Mouse (Mus musculus): ENCODE data around the gene Cdhr4. TPM values are rescaled to one million over a fixed set of nuclear protein-coding genes. Genes with fewer than 3 reads are reported as not detected.

Gene Cdhr4
- polyA plus RNA-seq, 1 experiment from 2014 or later: 1.3 TPM

- no peaks in the 10 kb centered on the region for H3K27me3 ChIP-seq (ENCODE audit: control insufficient read depth, insufficient read depth, low read length)
- H3K9ac ChIP-seq (ENCODE audit: low read length): peak overlapping the region; percentile 48
- peak overlapping the region; percentile 29 for H3K4me3 ChIP-seq (ENCODE audit: low read depth, low read length)
- no peak for TF ChIP-seq EP300 (optimal IDR thresholded peaks at IDR 0.05)
- H3K27ac ChIP-seq (replicated peaks): peak overlapping the region; percentile 97
- 30% methylated on average over 7 of the region's 7 CpGs for WGBS
- peaks cover 4% of the 10 kb centered on the region; the same call in 1 of the 2 replicates for H3K36me3 ChIP-seq (ENCODE audit: control insufficient read depth, insufficient read depth, low read length)
- peak overlapping the region; percentile 80 for H3K4me2 ChIP-seq (replicated peaks; ENCODE audit: low read depth)
- peak; percentile 31 for DNase-seq (ENCODE audit: low spot score)
- no peaks in the 10 kb centered on the region for H3K9me3 ChIP-seq (ENCODE audit: control insufficient read depth, low read length)
- ATAC-seq (ENCODE audit: low FRiP score, low TSS enrichment): no peak
- H3K4me1 ChIP-seq (replicated peaks; ENCODE audit: control insufficient read depth, insufficient read depth): peaks cover 9% of the 10 kb centered on the region
Observed at GRCm38 (mm10) chr9:107981684-107982605, 10.4 kb upstream of the Cdhr4 start.

- H3K9ac ChIP-seq (ENCODE audit: low read length): peak within 1 kb of the TSS; percentile 74
- DNase-seq (ENCODE audit: low spot score) (peak; percentile 72), ATAC-seq (ENCODE audit: low FRiP score, low TSS enrichment) (peak; percentile 73; the same call in 1 of the 2 replicates)
- peak within 1 kb of the TSS; percentile 80 for H3K4me2 ChIP-seq (replicated peaks; ENCODE audit: low read depth)
- 22% methylated on average over 14 of the region's 14 CpGs for WGBS
- H3K9me3 ChIP-seq (ENCODE audit: control insufficient read depth, low read length): no peaks in the 10 kb centered on the region
- peak within 1 kb of the TSS; percentile 97 for H3K27ac ChIP-seq (replicated peaks)
- TF ChIP-seq EP300 (optimal IDR thresholded peaks at IDR 0.05) (no peak), CTCF (IDR thresholded peaks at IDR 0.05; ENCODE audit: low read depth) (no peak)
- H3K4me3 ChIP-seq (ENCODE audit: low read depth, low read length): peak within 1 kb of the TSS; percentile 64
- no peaks in the 10 kb centered on the region for H3K27me3 ChIP-seq (ENCODE audit: control insufficient read depth, insufficient read depth, low read length)
- H3K36me3 ChIP-seq (ENCODE audit: control insufficient read depth, insufficient read depth, low read length): peaks cover 4% of the 10 kb centered on the region; the same call in 1 of the 2 replicates
- H3K4me1 ChIP-seq (replicated peaks; ENCODE audit: control insufficient read depth, insufficient read depth): peaks cover 9% of the 10 kb centered on the region
Observed at GRCm38 (mm10) chr9:107982681-107983346, 9.5 kb upstream of the Cdhr4 start, which contains the start of gene Gm20661. Gene Gm20661 (plus strand): TSS chr9:107983058.

DNA sequence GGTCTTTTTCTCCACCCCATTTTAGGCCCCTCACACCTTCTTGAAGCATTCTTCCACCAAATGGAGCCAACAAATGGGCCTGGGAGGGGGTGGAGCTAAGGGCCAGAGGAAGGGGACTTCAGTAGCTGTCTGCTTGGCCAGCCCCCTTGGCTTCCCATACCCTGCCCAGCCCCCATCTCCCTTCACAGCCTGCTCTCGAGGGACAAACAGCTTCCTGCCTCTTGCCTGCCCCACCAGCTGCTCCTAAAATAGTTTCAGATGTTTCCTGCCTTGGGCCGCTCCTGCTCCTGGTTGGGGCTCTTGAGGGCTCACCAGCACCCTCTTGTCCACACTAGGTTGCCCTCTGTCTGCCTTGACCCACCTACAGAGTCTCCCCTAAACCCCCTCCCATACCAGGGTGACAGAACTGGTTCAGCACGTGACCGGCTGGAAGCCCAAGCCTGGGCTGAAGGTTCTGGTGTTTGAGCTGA is 8.8 kb upstream of the Cdhr4 start:
- TF ChIP-seq EP300 (optimal IDR thresholded peaks at IDR 0.05): no peak
- no peak for TF ChIP-seq CTCF (IDR thresholded peaks at IDR 0.05; ENCODE audit: low read depth)
- Histone ChIP-seq H3K36me3 (ENCODE audit: control insufficient read depth, insufficient read depth, low read length) (peaks cover 4% of the 10 kb centered on the region; the same call in 1 of the 2 replicates), H3K9me3 (ENCODE audit: control insufficient read depth, low read length) (no peaks in the 10 kb centered on the region), H3K27ac (replicated peaks) (peak overlapping the region; percentile 97), H3K4me3 (ENCODE audit: low read depth, low read length) (peak overlapping the region; percentile 64), H3K9ac (ENCODE audit: low read length) (peak overlapping the region; percentile 74), H3K27me3 (ENCODE audit: control insufficient read depth, insufficient read depth, low read length) (no peaks in the 10 kb centered on the region), H3K4me1 (replicated peaks; ENCODE audit: control insufficient read depth, insufficient read depth) (peaks cover 9% of the 10 kb centered on the region), H3K4me2 (replicated peaks; ENCODE audit: low read depth) (peak overlapping the region; percentile 80)
- DNase-seq (ENCODE audit: low spot score) (peak; percentile 62), ATAC-seq (ENCODE audit: low FRiP score, low TSS enrichment) (peak; percentile 45; the same call in 1 of the 2 replicates)
- 26% methylated on average over 4 of the region's 4 CpGs for WGBS

GRCm38 (mm10) chr9:107984052-107984753 is 8.1 kb upstream of the Cdhr4 start:
- DNase-seq (ENCODE audit: low spot score) (no peak), ATAC-seq (ENCODE audit: low FRiP score, low TSS enrichment) (no peak)
- H3K4me2 ChIP-seq (replicated peaks; ENCODE audit: low read depth): peak overlapping the region; percentile 80
- peak overlapping the region; percentile 64 for H3K4me3 ChIP-seq (ENCODE audit: low read depth, low read length)
- peaks cover 3% of the 10 kb centered on the region; the same call in 1 of the 2 replicates for H3K36me3 ChIP-seq (ENCODE audit: control insufficient read depth, insufficient read depth, low read length)
- no peaks in the 10 kb centered on the region for H3K27me3 ChIP-seq (ENCODE audit: control insufficient read depth, insufficient read depth, low read length)
- WGBS: 40% methylated on average over 19 of the region's 19 CpGs
- no peak for TF ChIP-seq CTCF (IDR thresholded peaks at IDR 0.05; ENCODE audit: low read depth)
- H3K9me3 ChIP-seq (ENCODE audit: control insufficient read depth, low read length): no peaks in the 10 kb centered on the region
- peak overlapping the region; percentile 74 for H3K9ac ChIP-seq (ENCODE audit: low read length)
- peaks cover 9% of the 10 kb centered on the region for H3K4me1 ChIP-seq (replicated peaks; ENCODE audit: control insufficient read depth, insufficient read depth)
- H3K27ac ChIP-seq (replicated peaks): peak overlapping the region; percentile 97

- peak overlapping the region; percentile 80 for H3K4me2 ChIP-seq (replicated peaks; ENCODE audit: low read depth)
- H3K9ac ChIP-seq (ENCODE audit: low read length): peak overlapping the region; percentile 74
- H3K36me3 ChIP-seq (ENCODE audit: control insufficient read depth, insufficient read depth, low read length): no peaks in the 10 kb centered on the region; the same call in 1 of the 2 replicates
- no peaks in the 10 kb centered on the region for H3K27me3 ChIP-seq (ENCODE audit: control insufficient read depth, insufficient read depth, low read length)
- no peak for DNase-seq (ENCODE audit: low spot score)
- WGBS: 37% methylated on average over 9 of the region's 9 CpGs
- ATAC-seq (ENCODE audit: low FRiP score, low TSS enrichment): no peak
- TF ChIP-seq EP300 (optimal IDR thresholded peaks at IDR 0.05) (no peak), CTCF (IDR thresholded peaks at IDR 0.05; ENCODE audit: low read depth) (no peak)
- peak overlapping the region; percentile 64 for H3K4me3 ChIP-seq (ENCODE audit: low read depth, low read length)
- peaks cover 9% of the 10 kb centered on the region for H3K4me1 ChIP-seq (replicated peaks; ENCODE audit: control insufficient read depth, insufficient read depth)
- H3K27ac ChIP-seq (replicated peaks): peak overlapping the region; percentile 97
- no peaks in the 10 kb centered on the region for H3K9me3 ChIP-seq (ENCODE audit: control insufficient read depth, low read length)
Observed at GRCm38 (mm10) chr9:107984754-107985055, 7.6 kb upstream of the Cdhr4 start.

Data from stomach, postnatal 0 days (tissue).